Mouse (Mus musculus): ENCODE data around the gene Fntb. TPM values are rescaled to one million over a fixed set of nuclear protein-coding genes. Genes with fewer than 3 reads are reported as not detected.
"Not testable (repeated sequence)": the region's sequence is repeated elsewhere in the genome, so short reads cannot be mapped to it uniquely, and the experiment has no call there.

Fntb gene
- total and polyA plus RNA-seq, 2 experiments from 2014 or later = 33.2 to 36.2 TPM

- TF ChIP-seq CTCF (IDR thresholded peaks at IDR 0.05; ENCODE audit: low read depth) = peak; percentile 9
- Histone ChIP-seq H3K9me3 (ENCODE audit: low read length) (no peaks in the 10 kb centered on the region), H3K9ac (replicated peaks; ENCODE audit: low read length) (no peak overlapping the region), H3K4me1 (ENCODE audit: insufficient read depth, low read length) (no peaks in the 10 kb centered on the region), H3K36me3 (ENCODE audit: insufficient read depth, low read length) (no peaks in the 10 kb centered on the region), H3K4me2 (ENCODE audit: low read depth, low read length) (no peak overlapping the region), H3K4me3 (ENCODE audit: low read length) (no peak overlapping the region), H3K27me3 (ENCODE audit: insufficient read depth, low read length) (no peaks in the 10 kb centered on the region), H3K27ac (no peak overlapping the region)
- DNase-seq (ENCODE audit: low spot score) = no peak
- 83% methylated on average over 10 of the region's 10 CpGs for WGBS
- ATAC-seq = no peak
Measured at GRCm38 (mm10) chr12:76778305-76779083, 13.1 kb downstream of the Fntb start.

GRCm38 (mm10) chr12:76779951-76780350 lies 14.6 kb downstream of the Fntb start:
- Histone ChIP-seq H3K4me2 (ENCODE audit: low read depth, low read length) (no peak overlapping the region), H3K4me3 (ENCODE audit: low read length) (no peak overlapping the region), H3K9ac (replicated peaks; ENCODE audit: low read length) (no peak overlapping the region), H3K9me3 (ENCODE audit: low read length) (no peaks in the 10 kb centered on the region), H3K36me3 (ENCODE audit: insufficient read depth, low read length) (no peaks in the 10 kb centered on the region), H3K27ac (no peak overlapping the region), H3K27me3 (ENCODE audit: insufficient read depth, low read length) (no peaks in the 10 kb centered on the region), H3K4me1 (ENCODE audit: insufficient read depth, low read length) (no peaks in the 10 kb centered on the region)
- no peak for ATAC-seq
- TF ChIP-seq CTCF (IDR thresholded peaks at IDR 0.05; ENCODE audit: low read depth) = no peak
- DNase-seq (ENCODE audit: low spot score) = no peak
- 74% methylated on average over 5 of the region's 5 CpGs for WGBS

- Histone ChIP-seq H3K27me3 (ENCODE audit: insufficient read depth, low read length) (no peaks in the 10 kb centered on the region), H3K4me1 (ENCODE audit: insufficient read depth, low read length) (no peaks in the 10 kb centered on the region), H3K36me3 (ENCODE audit: insufficient read depth, low read length) (no peaks in the 10 kb centered on the region), H3K4me2 (ENCODE audit: low read depth, low read length) (no peak overlapping the region), H3K9ac (replicated peaks; ENCODE audit: low read length) (no peak overlapping the region), H3K9me3 (ENCODE audit: low read length) (no peaks in the 10 kb centered on the region), H3K4me3 (ENCODE audit: low read length) (no peak overlapping the region), H3K27ac (peak overlapping the region; percentile 56; the same call in 1 of the 2 replicates)
- ATAC-seq = peak; percentile 55; the same call in 1 of the 2 replicates
- no peak for TF ChIP-seq CTCF (IDR thresholded peaks at IDR 0.05; ENCODE audit: low read depth)
- DNase-seq (ENCODE audit: low spot score) = peak; percentile 47
- 47% methylated on average over 12 of the region's 12 CpGs for WGBS
Measured at GRCm38 (mm10) chr12:76780639-76781468, 15.5 kb downstream of the Fntb start.

GRCm38 (mm10) chr12:76784056-76784619 lies 18.7 kb downstream of the Fntb start:
- WGBS = 58% methylated on average over 10 of the region's 10 CpGs
- no peak overlapping the region for H3K4me2 ChIP-seq (ENCODE audit: low read depth, low read length)
- no peak overlapping the region for H3K4me3 ChIP-seq (ENCODE audit: low read length)
- H3K27me3 ChIP-seq (ENCODE audit: insufficient read depth, low read length) = no peaks in the 10 kb centered on the region
- TF ChIP-seq CTCF (IDR thresholded peaks at IDR 0.05; ENCODE audit: low read depth) = no peak
- no peak; the same call in 1 of the 2 replicates for ATAC-seq
- no peaks in the 10 kb centered on the region for H3K9me3 ChIP-seq (ENCODE audit: low read length)
- H3K27ac ChIP-seq = no peak overlapping the region
- DNase-seq (ENCODE audit: low spot score) = no peak
- H3K36me3 ChIP-seq (ENCODE audit: insufficient read depth, low read length) = no peaks in the 10 kb centered on the region
- no peak overlapping the region for H3K9ac ChIP-seq (replicated peaks; ENCODE audit: low read length)
- H3K4me1 ChIP-seq (ENCODE audit: insufficient read depth, low read length) = no peaks in the 10 kb centered on the region

GRCm38 (mm10) chr12:76790446-76791084 lies 25.2 kb downstream of the Fntb start:
- H3K27me3 ChIP-seq (ENCODE audit: insufficient read depth, low read length) = no peaks in the 10 kb centered on the region
- H3K4me2 ChIP-seq (ENCODE audit: low read depth, low read length) = no peak overlapping the region
- no peaks in the 10 kb centered on the region for H3K36me3 ChIP-seq (ENCODE audit: insufficient read depth, low read length)
- no peaks in the 10 kb centered on the region for H3K4me1 ChIP-seq (ENCODE audit: insufficient read depth, low read length)
- 36% methylated on average over 8 of the region's 8 CpGs for WGBS
- no peak for TF ChIP-seq CTCF (IDR thresholded peaks at IDR 0.05; ENCODE audit: low read depth)
- ATAC-seq (no peak), DNase-seq (ENCODE audit: low spot score) (peak; percentile 21)
- no peak overlapping the region for H3K9ac ChIP-seq (replicated peaks; ENCODE audit: low read length)
- no peaks in the 10 kb centered on the region for H3K9me3 ChIP-seq (ENCODE audit: low read length)
- no peak overlapping the region for H3K4me3 ChIP-seq (ENCODE audit: low read length)
- no peak overlapping the region for H3K27ac ChIP-seq

GRCm38 (mm10) chr12:76792540-76792939 lies 27.2 kb downstream of the Fntb start:
- not testable (repeated sequence) for ATAC-seq
- WGBS = 52% methylated on average over 14 of the region's 14 CpGs

More at GRCm38 (mm10) chr12:76792540-76792939, 27.2 kb downstream of the Fntb start:
- H3K27ac ChIP-seq; H3K9ac ChIP-seq (replicated peaks; ENCODE audit: low read length); DNase-seq (ENCODE audit: low spot score); H3K4me1 ChIP-seq (ENCODE audit: insufficient read depth, low read length); H3K4me3 ChIP-seq (ENCODE audit: low read length); H3K9me3 ChIP-seq (ENCODE audit: low read length); H3K27me3 ChIP-seq (ENCODE audit: insufficient read depth, low read length); H3K4me2 ChIP-seq (ENCODE audit: low read depth, low read length); H3K36me3 ChIP-seq (ENCODE audit: insufficient read depth, low read length): not testable (repeated sequence)
